Mouse (Mus musculus): ENCODE measurements around the gene Bst1. TPM values are rescaled to one million over a fixed set of nuclear protein-coding genes. Genes with fewer than 3 reads are reported as not detected.

Bst1 gene
- total and polyA plus RNA-seq, 2 experiments: 0.16 to 0.18 TPM

DNA sequence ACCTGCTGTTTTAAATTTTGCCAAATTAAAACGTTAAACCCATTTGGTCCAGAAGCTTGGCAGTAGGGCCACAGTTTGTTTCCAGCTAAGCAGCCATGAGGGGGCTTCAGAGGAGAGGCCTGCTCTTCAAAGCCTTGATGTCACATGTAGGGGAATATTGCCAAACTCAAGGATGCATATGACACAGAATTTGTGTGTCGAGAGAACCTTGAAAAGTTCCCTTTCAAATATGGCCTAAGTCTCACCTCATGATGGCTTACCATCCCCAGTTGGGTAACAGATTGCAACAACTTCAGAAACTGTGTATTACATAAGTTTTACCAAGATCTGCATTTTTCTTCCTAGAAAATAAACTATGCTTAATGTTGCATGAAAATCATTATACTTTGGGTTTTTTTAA is 8.2 kb downstream of the Bst1 start:
- DNase-seq (ENCODE audit: extremely low read depth, low read depth, low spot score): no peak
- no peak for TF ChIP-seq CTCF (IDR thresholded peaks at IDR 0.05; ENCODE audit: low read depth, low read length)
- no peak for TF ChIP-seq POLR2A (IDR thresholded peaks at IDR 0.05; ENCODE audit: extremely low read depth, insufficient read depth, low read length)
- no peak overlapping the region for H3K4me3 ChIP-seq (ENCODE audit: insufficient read depth, low read depth, low read length)
- H3K27me3 ChIP-seq (ENCODE audit: control insufficient read depth, insufficient read depth, low read length): no peaks in the 10 kb centered on the region
- no peaks in the 10 kb centered on the region for H3K36me3 ChIP-seq (ENCODE audit: control insufficient read depth, insufficient read depth, low read length)
- no peak overlapping the region for H3K9ac ChIP-seq (ENCODE audit: low read depth, low read length)
- H3K79me2 ChIP-seq (ENCODE audit: control insufficient read depth, insufficient read depth, low read length): no peaks in the 10 kb centered on the region
- H3K4me1 ChIP-seq (ENCODE audit: control insufficient read depth, insufficient read depth, low read length): no peaks in the 10 kb centered on the region
- 81% methylated on average over 2 of the region's 2 CpGs for WGBS
- H3K27ac ChIP-seq (replicated peaks; ENCODE audit: insufficient read depth, low read depth, low read length): no peak overlapping the region

GRCm38 (mm10) chr5:43827366-43827765 is 8.7 kb downstream of the Bst1 start:
- Histone ChIP-seq H3K27ac (replicated peaks; ENCODE audit: insufficient read depth, low read depth, low read length) (no peak overlapping the region), H3K79me2 (ENCODE audit: control insufficient read depth, insufficient read depth, low read length) (no peaks in the 10 kb centered on the region), H3K27me3 (ENCODE audit: control insufficient read depth, insufficient read depth, low read length) (no peaks in the 10 kb centered on the region), H3K4me3 (ENCODE audit: insufficient read depth, low read depth, low read length) (no peak overlapping the region), H3K36me3 (ENCODE audit: control insufficient read depth, insufficient read depth, low read length) (no peaks in the 10 kb centered on the region), H3K4me1 (ENCODE audit: control insufficient read depth, insufficient read depth, low read length) (no peaks in the 10 kb centered on the region), H3K9ac (ENCODE audit: low read depth, low read length) (no peak overlapping the region)
- 88% methylated on average over 9 of the region's 9 CpGs for WGBS
- TF ChIP-seq CTCF (IDR thresholded peaks at IDR 0.05; ENCODE audit: low read depth, low read length) (no peak), POLR2A (IDR thresholded peaks at IDR 0.05; ENCODE audit: extremely low read depth, insufficient read depth, low read length) (no peak)
- DNase-seq (ENCODE audit: extremely low read depth, low read depth, low spot score): no peak

DNA sequence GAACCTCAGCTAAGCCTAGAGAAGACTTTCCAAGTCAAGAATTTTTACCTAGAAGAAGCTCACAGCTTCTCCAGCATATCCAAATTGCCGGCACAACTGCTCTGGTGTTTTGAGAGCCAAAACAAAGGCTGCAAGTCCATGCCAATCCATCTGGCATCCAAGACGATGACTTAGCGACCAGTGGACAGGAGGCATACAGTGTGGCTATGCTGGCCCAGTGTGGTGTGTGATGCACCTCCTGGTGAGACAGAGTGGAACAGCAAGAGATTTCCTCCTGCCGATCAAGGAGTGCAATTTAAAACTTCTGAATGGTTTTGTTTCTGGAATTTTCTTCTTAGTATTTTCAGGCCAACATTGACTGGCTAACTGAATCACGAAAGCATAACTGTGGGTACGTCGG is 17.9 kb downstream of the Bst1 start:
- Histone ChIP-seq H3K27me3 (ENCODE audit: control insufficient read depth, insufficient read depth, low read length) (no peaks in the 10 kb centered on the region), H3K36me3 (ENCODE audit: control insufficient read depth, insufficient read depth, low read length) (no peaks in the 10 kb centered on the region), H3K79me2 (ENCODE audit: control insufficient read depth, insufficient read depth, low read length) (no peaks in the 10 kb centered on the region), H3K4me1 (ENCODE audit: control insufficient read depth, insufficient read depth, low read length) (no peaks in the 10 kb centered on the region; the same call in 1 of the 2 replicates), H3K9ac (ENCODE audit: low read depth, low read length) (no peak overlapping the region), H3K27ac (replicated peaks; ENCODE audit: insufficient read depth, low read depth, low read length) (no peak overlapping the region), H3K4me3 (ENCODE audit: insufficient read depth, low read depth, low read length) (no peak overlapping the region)
- TF ChIP-seq POLR2A (IDR thresholded peaks at IDR 0.05; ENCODE audit: extremely low read depth, insufficient read depth, low read length) (no peak), CTCF (IDR thresholded peaks at IDR 0.05; ENCODE audit: low read depth, low read length) (peak; percentile 34; the same call in 1 of the 2 replicates)
- no peak for DNase-seq (ENCODE audit: extremely low read depth, low read depth, low spot score)
- WGBS: 91% methylated on average over 7 of the region's 7 CpGs

GRCm38 (mm10) chr5:43837372-43837771 is 18.7 kb downstream of the Bst1 start:
- H3K4me3 ChIP-seq (ENCODE audit: insufficient read depth, low read depth, low read length): no peak overlapping the region
- H3K79me2 ChIP-seq (ENCODE audit: control insufficient read depth, insufficient read depth, low read length): no peaks in the 10 kb centered on the region
- no peak overlapping the region for H3K9ac ChIP-seq (ENCODE audit: low read depth, low read length)
- peak; percentile 25 for DNase-seq (ENCODE audit: extremely low read depth, low read depth, low spot score)
- TF ChIP-seq CTCF (IDR thresholded peaks at IDR 0.05; ENCODE audit: low read depth, low read length): peak; percentile 52
- TF ChIP-seq POLR2A (IDR thresholded peaks at IDR 0.05; ENCODE audit: extremely low read depth, insufficient read depth, low read length): no peak
- H3K27me3 ChIP-seq (ENCODE audit: control insufficient read depth, insufficient read depth, low read length): no peaks in the 10 kb centered on the region
- no peak overlapping the region for H3K27ac ChIP-seq (replicated peaks; ENCODE audit: insufficient read depth, low read depth, low read length)
- no peaks in the 10 kb centered on the region; the same call in 1 of the 2 replicates for H3K4me1 ChIP-seq (ENCODE audit: control insufficient read depth, insufficient read depth, low read length)
- no peaks in the 10 kb centered on the region for H3K36me3 ChIP-seq (ENCODE audit: control insufficient read depth, insufficient read depth, low read length)
- 59% methylated on average over 5 of the region's 5 CpGs for WGBS

DNA sequence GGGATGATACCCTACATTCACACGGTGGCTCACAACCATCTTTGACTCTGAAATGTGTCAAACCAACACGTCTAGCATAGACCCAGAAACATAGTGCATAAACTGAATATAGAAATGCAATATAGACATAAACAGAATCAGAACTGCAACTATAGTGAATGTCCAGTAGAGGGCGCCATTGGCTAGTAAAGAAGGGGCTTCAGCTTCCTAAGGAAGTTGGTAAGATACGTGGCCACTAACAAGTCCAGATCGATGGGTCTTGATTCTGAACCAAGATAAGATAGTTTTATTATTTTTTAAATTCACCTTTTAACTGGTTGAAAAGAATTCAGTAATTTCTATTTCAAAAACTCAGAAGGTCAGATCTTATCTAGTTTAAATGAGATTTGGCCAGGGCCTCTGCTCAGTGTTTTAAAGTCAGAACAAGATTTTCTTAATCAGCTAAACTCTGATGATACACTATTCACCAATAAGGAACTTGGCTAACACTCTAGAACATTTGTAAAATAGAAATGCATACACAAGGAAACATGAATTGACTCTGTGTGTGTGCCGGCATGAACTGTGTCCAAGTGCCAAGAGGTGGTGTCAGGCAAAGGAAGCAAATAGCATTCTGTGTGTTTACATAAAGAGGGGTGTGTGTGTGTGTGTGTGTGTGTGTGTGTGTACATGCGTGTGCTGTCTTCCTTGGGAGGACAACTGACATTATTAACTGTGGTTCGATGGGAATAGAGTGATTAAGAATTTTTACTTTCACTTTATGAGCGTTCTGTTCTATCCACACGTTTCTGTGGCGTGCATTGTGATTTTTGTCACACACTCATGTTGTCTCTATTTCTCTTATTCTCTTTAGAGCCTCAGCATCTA is 22.7 kb downstream of the Bst1 start:
- 0 out of 2 replicates have a peak overlapping the region, but pooled peaks have one; percentile 38 for H3K27ac ChIP-seq (replicated peaks; ENCODE audit: insufficient read depth, low read depth, low read length)
- H3K9ac ChIP-seq (ENCODE audit: low read depth, low read length): peak overlapping the region; percentile 79
- peak; percentile 65 for DNase-seq (ENCODE audit: extremely low read depth, low read depth, low spot score)

DNA sequence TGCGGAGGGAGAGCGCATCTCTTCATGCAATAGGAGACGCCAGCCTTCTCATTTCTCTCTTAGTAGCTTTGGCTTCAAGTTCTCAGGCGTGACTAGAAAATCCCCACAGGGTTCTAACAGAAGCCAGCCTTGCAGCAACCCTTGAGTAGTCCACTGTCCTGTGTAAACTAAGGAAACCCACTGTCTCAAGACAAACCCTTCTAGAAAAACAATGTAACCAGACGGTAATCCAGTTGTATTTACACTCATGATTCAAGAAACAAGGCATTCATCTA is 23.3 kb downstream of the Bst1 start:
- TF ChIP-seq CTCF (IDR thresholded peaks at IDR 0.05; ENCODE audit: low read depth, low read length) (no peak), POLR2A (IDR thresholded peaks at IDR 0.05; ENCODE audit: extremely low read depth, insufficient read depth, low read length) (no peak)
- Histone ChIP-seq H3K9ac (ENCODE audit: low read depth, low read length) (peak overlapping the region; percentile 46), H3K79me2 (ENCODE audit: control insufficient read depth, insufficient read depth, low read length) (no peaks in the 10 kb centered on the region), H3K27me3 (ENCODE audit: control insufficient read depth, insufficient read depth, low read length) (no peaks in the 10 kb centered on the region), H3K27ac (replicated peaks; ENCODE audit: insufficient read depth, low read depth, low read length) (0 out of 2 replicates have a peak overlapping the region, but pooled peaks have one; percentile 38), H3K36me3 (ENCODE audit: control insufficient read depth, insufficient read depth, low read length) (no peaks in the 10 kb centered on the region), H3K4me3 (ENCODE audit: insufficient read depth, low read depth, low read length) (peak overlapping the region; percentile 62), H3K4me1 (ENCODE audit: control insufficient read depth, insufficient read depth, low read length) (no peaks in the 10 kb centered on the region; the same call in none of the 2 replicates)
- 72% methylated on average over 5 of the region's 5 CpGs for WGBS
- no peak for DNase-seq (ENCODE audit: extremely low read depth, low read depth, low spot score)

More for the DNA sequence above, 22.7 kb downstream of the Bst1 start:
- Histone ChIP-seq H3K79me2 (ENCODE audit: control insufficient read depth, insufficient read depth, low read length) (no peaks in the 10 kb centered on the region), H3K4me1 (ENCODE audit: control insufficient read depth, insufficient read depth, low read length) (no peaks in the 10 kb centered on the region; the same call in none of the 2 replicates), H3K4me3 (ENCODE audit: insufficient read depth, low read depth, low read length) (peak overlapping the region; percentile 62), H3K36me3 (ENCODE audit: control insufficient read depth, insufficient read depth, low read length) (no peaks in the 10 kb centered on the region), H3K27me3 (ENCODE audit: control insufficient read depth, insufficient read depth, low read length) (no peaks in the 10 kb centered on the region)
- TF ChIP-seq CTCF (IDR thresholded peaks at IDR 0.05; ENCODE audit: low read depth, low read length) (0 out of 2 replicates have a peak, but pooled peaks have one; percentile 28), POLR2A (IDR thresholded peaks at IDR 0.05; ENCODE audit: extremely low read depth, insufficient read depth, low read length) (no peak)
- WGBS: 10% methylated on average over 11 of the region's 11 CpGs

All from liver, adult 2 months (tissue).